Mouse (Mus musculus) testis, adult 2 months (tissue): Measurements from ENCODE around the gene Pias3. TPM values are rescaled to one million over a fixed set of nuclear protein-coding genes. Genes with fewer than 3 reads are reported as not detected.

Experiments used
- H3K27ac ChIP-seq: fragments of 200-500 bp; 2 replicates; pipeline ENCODE4 v1.5.1; 2012; ENCODE audit warnings: low read depth, low read length; ENCODE audit not compliant: control insufficient read depth, insufficient read depth
- H3K27me3 ChIP-seq: fragments of 200-500 bp; 2 replicates; pipeline ENCODE4 v1.6.1; 2012; ENCODE audit warnings: mild to moderate bottlenecking, low read length, moderate library complexity; ENCODE audit not compliant: control insufficient read depth, insufficient read depth
- H3K36me3 ChIP-seq: fragments of 200-500 bp; 2 replicates; pipeline ENCODE4 v1.6.1; 2012; ENCODE audit warnings: mild to moderate bottlenecking, low read length; ENCODE audit not compliant: control insufficient read depth, insufficient read depth
- H3K4me1 ChIP-seq: fragments of 200-500 bp; 2 replicates; pipeline ENCODE4 v1.6.1; 2012; ENCODE audit warnings: low read length; ENCODE audit not compliant: control insufficient read depth, insufficient read depth
- H3K4me3 ChIP-seq: fragments of 200-500 bp; 2 replicates; pipeline ENCODE4 v1.5.1; 2012; ENCODE audit warnings: low read depth, mild to moderate bottlenecking, low read length, moderate library complexity, mixed read lengths; ENCODE audit not compliant: control insufficient read depth
- CTCF ChIP-seq: fragments of 200-500 bp; IDR thresholded peaks from 2 replicates; pipeline ENCODE4 v1.5.1; 2012; ENCODE audit warnings: low read depth, mild to moderate bottlenecking, inconsistent platforms, low read length, moderate library complexity; ENCODE audit not compliant: control insufficient read depth, insufficient read depth, insufficient replicate concordance
- POLR2A ChIP-seq: fragments of 200-500 bp; IDR thresholded peaks from 2 replicates; pipeline ENCODE4 v1.6.1; 2012; ENCODE audit warnings: low read depth, mild to moderate bottlenecking, inconsistent platforms, low read length, moderate library complexity; ENCODE audit not compliant: control insufficient read depth
- polyA plus RNA-seq: library from polyadenylated mRNA; depleted of rRNA; stranded (reverse); fragments of >200 nt; gene quantifications from 2 replicates; pipeline ENCODE4 v1.2.3, GENCODE M21; 2012

Gene Pias3
- polyA plus RNA-seq, 1 experiment = 6.9 TPM

DNA sequence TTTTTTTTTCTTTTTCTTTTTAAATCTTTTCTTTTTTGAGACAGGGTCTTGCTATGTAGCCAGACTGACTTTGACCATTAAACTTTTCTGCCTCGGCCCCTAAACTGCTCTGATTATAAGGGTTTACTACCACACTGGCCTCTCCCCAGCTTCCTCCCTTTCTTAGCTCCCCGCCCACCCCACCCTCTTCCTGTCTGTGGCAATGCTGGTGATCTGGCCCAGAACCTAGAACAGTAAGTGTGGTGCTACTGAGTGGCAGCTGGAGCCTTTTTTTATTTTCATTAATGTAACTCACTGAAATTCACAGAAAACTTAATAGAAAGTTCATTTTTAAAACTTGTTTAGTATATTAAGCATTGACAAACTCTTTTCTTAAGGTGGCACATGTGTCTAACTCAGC, 19.7 kb downstream of the Pias3 start:
- no peaks in the 10 kb centered on the region for H3K4me1 ChIP-seq
- H3K27me3 ChIP-seq = no peaks in the 10 kb centered on the region
- H3K27ac ChIP-seq = no peak overlapping the region
- peaks cover 2% of the 10 kb centered on the region for H3K36me3 ChIP-seq
- TF ChIP-seq POLR2A (no peak), CTCF (no peak)
- no peak overlapping the region for H3K4me3 ChIP-seq

DNA sequence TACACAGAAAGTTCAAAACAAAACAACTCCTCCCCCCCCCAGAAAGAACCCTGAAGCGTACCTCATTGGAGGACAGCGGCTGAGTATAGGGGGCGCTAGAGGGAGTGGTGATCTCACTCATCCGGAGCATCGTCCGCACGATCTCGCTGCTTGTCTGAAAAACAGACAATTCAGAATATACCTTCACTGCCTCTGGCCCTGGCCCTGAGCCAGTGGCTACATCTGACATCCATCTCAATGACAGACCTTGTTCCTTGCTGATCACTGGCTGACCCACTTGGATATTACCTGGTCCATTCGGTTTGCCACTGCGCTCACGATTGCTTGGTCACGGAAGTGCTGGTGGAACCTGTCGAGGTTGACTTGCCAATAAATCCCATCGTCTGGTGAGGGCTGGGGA, 23.0 kb downstream of the Pias3 start:
- H3K4me1 ChIP-seq = no peaks in the 10 kb centered on the region
- no peak overlapping the region for H3K27ac ChIP-seq

DNA sequence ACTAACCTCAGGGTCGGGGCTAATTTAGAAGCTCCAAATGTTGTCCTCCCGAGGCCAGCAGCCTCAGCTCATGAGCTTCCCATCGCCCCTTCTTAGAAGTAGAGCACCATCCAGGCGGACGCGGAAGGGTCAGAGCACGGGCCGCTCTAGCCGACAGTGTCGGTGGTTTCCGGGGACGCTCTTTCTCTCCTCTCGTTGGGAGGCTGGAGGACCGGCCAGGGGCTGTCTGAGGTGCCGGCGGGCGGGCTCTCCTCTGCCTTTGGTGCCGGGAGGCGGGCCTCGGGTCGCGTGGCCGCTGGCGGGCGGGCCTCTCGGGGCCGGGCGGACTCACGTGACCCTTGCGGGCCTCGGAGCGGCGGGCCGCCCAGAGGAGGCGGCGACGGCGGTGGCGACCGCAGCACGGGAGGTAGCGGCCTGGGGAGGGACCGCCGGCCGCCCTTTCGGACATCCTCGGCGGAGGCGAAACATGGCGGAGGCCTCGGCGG, 31.2 kb downstream of the Pias3 start, which contains the start of the genes Polr3c and Rnf115:
Gene Polr3c (minus strand): TSS at position 286 of the 485 bp plus-strand sequence.
Gene Rnf115 (plus strand): TSS at position 322 of the 485 bp plus-strand sequence.
- H3K27me3 ChIP-seq = no peaks in the 10 kb centered on the region
- H3K4me1 ChIP-seq = peaks cover 5% of the 10 kb centered on the region
- H3K36me3 ChIP-seq = no peaks in the 10 kb centered on the region; the same call in 1 of the 2 replicates
- no peak for TF ChIP-seq CTCF
- TF ChIP-seq POLR2A = peak; percentile 83
- peak within 1 kb of the TSS; percentile 87 for H3K27ac ChIP-seq
- peak within 1 kb of the TSS; percentile 92 for H3K4me3 ChIP-seq

More for the DNA sequence above, 23.0 kb downstream of the Pias3 start:
- no peaks in the 10 kb centered on the region for H3K27me3 ChIP-seq
- no peak for TF ChIP-seq POLR2A
- peak; percentile 36; the same call in 1 of the 2 replicates for TF ChIP-seq CTCF
- no peak overlapping the region for H3K4me3 ChIP-seq
- H3K36me3 ChIP-seq = peaks cover 2% of the 10 kb centered on the region

DNA sequence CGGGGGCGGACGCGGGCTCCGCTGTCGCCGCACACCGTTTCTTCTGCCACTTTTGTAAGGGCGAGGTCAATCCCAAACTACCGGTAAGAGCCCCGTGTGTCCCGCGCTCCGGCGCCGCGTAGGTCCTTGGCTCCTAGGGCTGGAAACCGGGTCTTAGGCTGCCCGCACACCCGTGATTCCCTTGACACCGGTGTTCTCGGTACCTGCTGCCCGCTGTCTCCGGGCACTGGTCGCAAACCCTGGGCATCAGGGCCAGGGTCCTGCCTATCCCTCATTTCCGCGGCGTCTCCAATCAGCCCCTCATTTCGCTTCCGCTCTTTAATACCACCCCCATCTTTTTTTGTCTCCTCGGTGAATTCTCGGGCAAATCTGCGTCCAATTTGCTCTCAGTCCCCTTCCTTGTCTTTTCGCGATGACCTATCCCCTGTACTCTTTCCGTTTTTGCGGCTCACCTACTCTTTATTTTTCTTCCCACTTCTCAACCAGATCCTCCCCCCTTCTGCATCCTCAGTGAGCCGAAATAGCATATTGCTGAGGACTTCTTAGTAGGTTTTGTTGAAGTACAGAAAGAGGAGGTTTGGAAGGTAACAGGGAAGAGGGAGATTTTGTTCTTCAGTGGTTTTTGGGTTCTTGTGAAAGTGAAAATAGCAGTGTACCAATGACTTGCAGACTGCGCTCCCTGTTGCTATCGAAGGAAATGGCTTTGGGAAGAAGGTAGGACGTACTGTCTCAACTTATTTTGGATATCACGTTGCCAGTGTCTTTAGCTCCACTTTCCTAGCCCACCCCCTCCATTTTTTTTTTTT, 31.8 kb downstream of the Pias3 start:
- H3K36me3 ChIP-seq = no peaks in the 10 kb centered on the region; the same call in 1 of the 2 replicates
- H3K27ac ChIP-seq = peak overlapping the region; percentile 87
- TF ChIP-seq CTCF (no peak), POLR2A (no peak)
- H3K4me3 ChIP-seq = peak overlapping the region; percentile 92
- H3K27me3 ChIP-seq = no peaks in the 10 kb centered on the region
- peaks cover 5% of the 10 kb centered on the region for H3K4me1 ChIP-seq

DNA sequence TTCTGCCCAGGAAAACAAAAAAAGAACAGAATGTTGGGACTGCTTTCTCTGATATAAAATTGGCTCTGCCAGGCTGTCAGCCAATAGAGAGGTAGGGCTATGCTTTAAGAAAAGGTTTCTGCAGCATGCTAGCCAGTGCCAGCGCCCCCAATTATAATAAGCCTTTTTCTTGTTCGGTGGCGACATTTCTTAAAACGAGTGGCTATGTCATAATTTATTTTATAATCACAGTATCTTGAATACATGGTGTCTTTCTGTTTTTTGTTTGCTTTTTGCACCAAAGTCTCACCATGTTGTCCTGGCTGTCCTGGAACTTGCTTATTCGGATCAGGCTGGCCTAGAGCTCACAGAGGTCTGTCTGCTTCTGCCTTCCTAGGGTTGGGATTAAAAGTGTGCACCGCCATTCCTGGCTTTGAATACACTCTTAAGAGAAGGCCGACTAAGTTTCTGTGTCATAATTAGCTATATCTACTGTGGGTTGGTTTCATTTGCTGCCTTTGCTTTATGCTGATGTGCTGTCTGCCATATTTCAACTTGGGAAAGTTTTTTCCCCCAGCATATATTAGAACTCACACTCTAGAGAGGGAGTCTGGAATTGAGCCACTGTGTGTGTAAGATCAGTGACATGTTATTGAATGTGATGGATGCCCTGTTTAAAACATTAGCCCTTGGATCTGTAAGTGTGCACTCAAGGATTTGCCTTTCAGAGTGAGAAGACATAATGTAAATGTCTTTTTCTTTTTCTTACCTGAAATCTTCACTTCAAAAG, 32.6 kb downstream of the Pias3 start:
- H3K4me1 ChIP-seq = peaks cover 5% of the 10 kb centered on the region
- no peaks in the 10 kb centered on the region for H3K27me3 ChIP-seq
- TF ChIP-seq CTCF = no peak
- TF ChIP-seq POLR2A = no peak
- H3K4me3 ChIP-seq = peak overlapping the region; percentile 92; the same call in 1 of the 2 replicates
- H3K36me3 ChIP-seq = no peaks in the 10 kb centered on the region
- H3K27ac ChIP-seq = peak overlapping the region; percentile 87; the same call in 1 of the 2 replicates

DNA sequence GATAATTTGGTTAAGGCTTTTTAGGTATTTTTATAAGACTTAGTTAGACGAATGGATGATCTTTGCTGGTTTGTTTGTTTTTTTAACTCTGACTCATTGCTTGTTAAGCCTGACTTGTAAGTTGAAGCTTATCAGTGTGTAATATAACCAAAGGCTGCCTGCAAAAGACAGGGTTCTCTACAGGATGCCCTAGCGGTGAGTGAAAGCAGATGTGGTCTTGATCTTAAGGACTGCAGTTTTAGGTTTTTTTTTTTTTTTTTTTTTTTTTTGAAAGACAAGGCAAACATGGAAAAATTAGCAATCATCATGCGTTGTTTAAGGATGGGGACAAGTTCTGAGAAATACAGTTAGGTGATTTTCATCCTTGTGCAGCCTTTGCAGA, 33.2 kb downstream of the Pias3 start:
- Histone ChIP-seq H3K4me3 (no peak overlapping the region), H3K4me1 (peaks cover 7% of the 10 kb centered on the region), H3K27ac (no peak overlapping the region), H3K27me3 (no peaks in the 10 kb centered on the region), H3K36me3 (no peaks in the 10 kb centered on the region)
- no peak for TF ChIP-seq POLR2A
- no peak for TF ChIP-seq CTCF

DNA sequence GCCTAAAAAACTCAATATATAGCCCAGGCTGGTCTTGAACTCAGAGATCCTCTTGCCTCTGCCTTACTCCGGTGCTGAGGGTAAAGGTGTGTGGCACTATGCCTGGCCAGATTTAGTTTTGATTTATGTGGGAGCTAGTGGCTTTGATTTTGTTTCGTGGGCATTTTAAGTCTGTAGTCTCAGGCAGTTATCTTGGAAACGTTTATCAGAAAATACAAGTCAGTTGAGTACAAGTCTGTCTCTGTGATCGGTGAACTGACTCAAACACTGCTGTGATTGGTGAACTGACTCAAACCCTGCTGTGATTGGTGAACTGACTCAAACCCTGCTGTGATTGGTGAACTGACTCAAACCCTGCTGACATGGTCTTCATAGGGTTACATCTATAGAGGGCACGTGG, 34.6 kb downstream of the Pias3 start:
- TF ChIP-seq POLR2A = no peak
- TF ChIP-seq CTCF = no peak
- H3K4me3 ChIP-seq = no peak overlapping the region

More for the DNA sequence above, 34.6 kb downstream of the Pias3 start:
- Histone ChIP-seq H3K27me3 (no peaks in the 10 kb centered on the region), H3K36me3 (no peaks in the 10 kb centered on the region), H3K27ac (no peak overlapping the region), H3K4me1 (peaks cover 7% of the 10 kb centered on the region)
